Mouse (Mus musculus) embryonic fibroblast, embryonic 13.5 days (primary cell): ENCODE data around the gene Dennd6b.

Experiments
- CTCF ChIP-seq: IDR thresholded peaks from 2 replicates; pipeline ENCODE4 v1.5.1; 2011; ENCODE audit warnings: mild to moderate bottlenecking, control low read depth, low read length, moderate library complexity, borderline replicate concordance; ENCODE audit not compliant: insufficient read depth
- POLR2A ChIP-seq: IDR thresholded peaks from 2 replicates; pipeline ENCODE4 v1.6.1; 2011; ENCODE audit warnings: low read depth, mild to moderate bottlenecking, control low read depth, low read length, moderate library complexity

DNA sequence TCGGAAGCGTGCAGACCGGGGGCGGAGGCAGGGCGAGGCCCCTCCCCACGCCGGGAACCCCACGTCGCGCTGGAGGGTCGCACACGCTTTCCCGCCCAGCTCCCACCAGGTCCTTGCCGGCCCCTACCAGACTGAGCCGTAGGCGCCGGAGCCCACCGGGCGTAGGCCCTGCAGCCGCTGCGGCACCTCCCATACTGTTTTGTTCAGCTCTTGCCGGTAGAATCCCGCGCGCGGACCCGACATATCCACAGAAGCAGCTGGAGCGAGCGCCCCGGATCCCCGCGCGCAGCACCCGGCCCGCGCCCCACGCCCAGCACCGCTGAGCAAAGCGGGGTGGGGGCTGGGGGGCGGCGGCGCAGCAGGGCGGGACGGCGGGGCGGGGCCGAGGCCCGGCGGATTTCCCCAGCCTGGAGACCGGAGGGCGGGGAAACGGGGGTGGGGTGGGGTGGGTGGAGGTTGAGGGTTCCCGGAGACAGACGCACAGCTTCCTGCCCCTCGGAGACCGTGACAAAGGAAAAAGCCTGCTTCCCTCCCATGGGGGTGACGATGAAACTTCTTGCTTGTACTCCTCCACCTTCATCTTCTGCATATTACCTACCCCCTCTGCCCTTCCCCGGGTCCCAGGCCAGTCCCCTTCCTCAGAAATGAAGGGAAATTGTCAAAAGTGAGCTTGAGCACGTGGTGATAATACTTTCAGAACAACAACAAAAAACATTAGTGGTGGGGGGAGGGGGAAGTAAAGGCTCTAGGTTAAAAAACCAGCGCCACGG, 46.8 kb downstream of the Dennd6b start, which contains the start of gene Mapk11:
- no peak for TF ChIP-seq CTCF
- TF ChIP-seq POLR2A = 0 out of 2 replicates have a peak, but pooled peaks have one; percentile 32
